Mouse (Mus musculus): ENCODE measurements around the gene Psd.

GRCm38 (mm10) chr19:46375891-46376290, 48.9 kb upstream of the Psd start:
- TF ChIP-seq POLR2A (IDR thresholded peaks at IDR 0.05; ENCODE audit: borderline replicate concordance, low read depth, low read length): no peak
- TF ChIP-seq CTCF (IDR thresholded peaks at IDR 0.05; ENCODE audit: low read depth, low read length): no peak
